Comparison of ENCODE assay signal across 8 mouse cellular contexts in genomic region chr10:70318630-70319029, GRCm38 (mm10).
DNase-seq lines count a peak whose midpoint lies in the region; ATAC-seq and TF ChIP-seq lines count a peak whose summit lies in the region.

No protein-coding gene starts in this region.

- H3K27ac ChIP-seq in ES-E14 (ENCODE audit: insufficient read depth, low read depth, low read length, poor library complexity, severe bottlenecking): no peak overlapping the region

- DNase-seq in gastrocnemius, postnatal 10 days: peak; percentile 16
- no peak for DNase-seq in gastrocnemius, postnatal 36 days
- peak; percentile 84 for DNase-seq in ES-E14 (ENCODE audit: low read depth, low spot score)
- peak; percentile 77 to 87 for DNase-seq in cerebellum, postnatal 14 days
- DNase-seq in layer of hippocampus, adult 11-12 months (ENCODE audit: low spot score): peak; percentile 84
- peak; percentile 54 for DNase-seq in lung, postnatal 25 days (ENCODE audit: low spot score)
- peak; percentile 21 for DNase-seq in right cerebral cortex, postnatal 4 days

- peak; percentile 68 for ATAC-seq in granulocyte monocyte progenitor cell, adult 5-6 weeks (replicated peaks; ENCODE audit: poor library complexity, severe bottlenecking)

- H3K36me3 ChIP-seq in ES-E14 (ENCODE audit: control insufficient read depth, insufficient read depth, low read length, poor library complexity, severe bottlenecking): no peaks in the 10 kb centered on the region

- intact Hi-C loops in gastrocnemius, postnatal 36 days (cut with DNase I): loop anchor here (1.0 to 10.0 kb wide), 3 partner anchors 246 to 904 kb away; no protein-coding TSS in a partner anchor

- in situ Hi-C loops in ES-E14 (cut with MboI; ENCODE audit: low sequenced_read_pairs in 2 of 2, unreplicated experiment in 2 of 2): loop anchor here in 1 of 2 experiments (25.0 kb wide), 1 partner anchor 244 kb away; no protein-coding TSS in a partner anchor

- no peak overlapping the region for H3K4me3 ChIP-seq in ES-E14 (ENCODE audit: insufficient read depth in 1 of 2, low read depth in 1 of 2, low read length in 2 of 2, poor library complexity in 1 of 2, severe bottlenecking in 1 of 2)

- peaks cover 3 to 4% of the 10 kb centered on the region in 2 experiments; a peak in 2 of 4 replicates for H3K4me1 ChIP-seq in ES-E14 (ENCODE audit: control insufficient read depth in 2 of 2, insufficient read depth in 2 of 2, low read length in 2 of 2, poor library complexity in 1 of 2)

- no peak overlapping the region for H3K9ac ChIP-seq in ES-E14 (ENCODE audit: insufficient read depth, low read depth, low read length, poor library complexity, severe bottlenecking)

- no peaks in the 10 kb centered on the region for H3K9me3 ChIP-seq in ES-E14 (ENCODE audit: control insufficient read depth, insufficient read depth, low read depth, low read length)

TF ChIP-seq in ES-E14, 5 proteins besides CTCF, POLR2A, EP300 and RAD21:
- peak; percentile 92 for TF ChIP-seq ZC3H11A (IDR thresholded peaks at IDR 0.05; ENCODE audit: borderline replicate concordance, low read depth, low read length)
- no peak for TF ChIP-seq ZNF384 (IDR thresholded peaks at IDR 0.05; ENCODE audit: low read depth, low read length)
- no peak for TF ChIP-seq MAFK (IDR thresholded peaks at IDR 0.05; ENCODE audit: insufficient read depth, low read depth, low read length)
- no peak for TF ChIP-seq HCFC1 (IDR thresholded peaks at IDR 0.05; ENCODE audit: borderline replicate concordance, insufficient read depth, low read length)
- no peak for TF ChIP-seq CHD2 (IDR thresholded peaks at IDR 0.05; ENCODE audit: low read depth, low read length)

Comparison
In these comparisons a context has a peak if more than half of its experiments do, and no peak if none do; other contexts are left out.
1. DNase-seq: peak in gastrocnemius, postnatal 10 days (single experiment), ES-E14 (single experiment), cerebellum, postnatal 14 days (2 of 2), layer of hippocampus, adult 11-12 months (single experiment), lung, postnatal 25 days (single experiment) and right cerebral cortex, postnatal 4 days (single experiment); none in gastrocnemius, postnatal 36 days (0 of 2).